Mouse (Mus musculus) urinary bladder, adult 18-20 months (tissue): Measurements from ENCODE around the gene Nap1l4.

Experiments
- DNase-seq, 2 experiments: peaks; one replicate each; pipeline ENCODE4 v3.0.0; 2022; ENCODE audit warnings: low spot score in 2 of 2, mixed read lengths in 2 of 2

Gene Nap1l4

DNA sequence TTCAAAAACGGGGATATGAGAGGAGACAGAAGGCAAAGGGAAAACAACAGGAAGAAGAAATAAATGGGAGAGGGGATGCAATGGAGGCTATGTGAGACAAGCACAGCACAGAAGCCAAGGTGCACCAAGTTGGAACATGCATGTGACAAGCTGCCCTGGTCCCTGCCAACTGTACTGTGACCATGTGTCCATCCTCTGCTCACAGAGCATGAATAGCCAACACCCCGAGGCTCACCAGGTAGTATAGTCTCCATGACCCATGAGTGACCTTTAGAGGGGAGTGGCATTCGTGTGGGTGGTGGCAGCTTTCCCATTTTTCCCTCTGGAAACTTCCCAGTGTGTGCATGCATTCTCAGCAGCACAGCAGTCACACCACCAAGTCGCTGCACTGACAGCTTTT is 29.6 kb downstream of the Nap1l4 start:
- DNase-seq = no peak

DNA sequence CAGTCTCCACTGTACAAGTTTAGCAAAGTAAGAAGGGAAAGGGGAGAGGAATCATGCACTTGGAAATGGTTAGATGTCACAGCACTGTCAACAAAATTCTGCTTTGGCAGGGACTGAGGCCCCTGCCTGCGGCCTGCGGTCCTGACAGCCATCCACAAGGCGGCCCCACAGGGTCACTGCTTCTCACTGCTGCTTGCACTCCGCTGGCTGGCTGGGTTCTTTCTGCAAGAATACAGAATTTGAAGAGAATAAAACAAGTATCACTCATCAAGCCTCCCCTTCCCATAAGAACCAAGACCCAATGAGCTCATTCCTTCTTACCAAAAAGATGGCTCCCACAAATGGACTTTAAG is 34.5 kb downstream of the Nap1l4 start:
- no peak for DNase-seq

DNA sequence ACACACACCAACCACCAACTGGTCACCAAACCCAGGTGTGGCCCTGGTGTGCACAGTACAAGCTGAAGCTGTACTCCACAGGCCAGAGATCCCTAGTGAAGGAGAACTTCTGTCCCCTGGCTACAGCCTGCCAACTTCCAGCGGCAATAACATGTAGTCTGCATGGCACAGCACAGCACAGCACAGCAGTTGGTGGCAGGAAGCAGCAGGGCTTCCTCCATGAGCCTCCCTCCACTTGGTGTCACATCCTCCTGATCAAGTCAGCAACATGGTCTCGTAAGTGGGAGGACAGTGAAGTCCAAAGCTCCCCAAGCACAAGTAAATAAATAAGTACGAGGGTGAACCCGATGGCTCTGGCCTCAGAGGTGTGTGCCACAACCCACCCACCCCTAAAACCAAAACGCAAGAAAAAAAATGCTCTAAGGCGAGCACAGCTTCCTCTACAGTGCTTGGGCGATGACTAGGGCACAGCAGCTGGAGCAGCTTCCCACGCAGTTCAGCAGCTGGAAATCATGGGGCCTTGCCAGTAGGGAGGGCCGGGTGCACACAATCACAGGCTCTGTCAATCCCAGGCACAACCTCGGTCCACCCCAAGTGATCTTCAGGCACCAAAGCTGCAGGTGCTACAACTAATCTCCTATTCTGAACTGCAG is 35.0 kb downstream of the Nap1l4 start:
- DNase-seq = no peak

- DNase-seq = no peak
Observed at GRCm38 (mm10) chr7:143511335-143511712, 37.6 kb downstream of the Nap1l4 start.

- DNase-seq = no peak
Observed at GRCm38 (mm10) chr7:143510593-143511334, 38.1 kb downstream of the Nap1l4 start.

GRCm38 (mm10) chr7:143509566-143509965 is 39.3 kb downstream of the Nap1l4 start:
- no peak for DNase-seq

DNA sequence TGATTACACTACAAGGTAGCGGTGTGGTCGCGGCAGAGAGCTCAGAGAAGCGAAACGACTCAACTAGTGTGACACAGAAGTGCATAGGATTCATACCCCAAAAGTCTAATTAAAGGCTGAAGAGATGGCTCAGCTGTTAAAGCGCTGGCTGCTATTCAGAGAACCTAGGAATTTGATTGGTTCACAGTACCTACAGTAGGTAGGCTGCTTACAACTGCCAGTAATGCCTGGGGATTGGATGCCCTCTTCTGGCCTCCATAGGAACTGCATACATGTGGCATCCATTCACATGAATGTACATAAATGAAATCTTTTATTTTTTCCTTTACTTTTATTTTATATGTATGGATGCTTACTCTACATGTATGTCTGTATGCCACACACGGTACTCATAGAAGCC is 42.2 kb downstream of the Nap1l4 start:
- DNase-seq = no peak

- DNase-seq = no peak
Observed at GRCm38 (mm10) chr7:143506271-143506670, 42.6 kb downstream of the Nap1l4 start.

GRCm38 (mm10) chr7:143505823-143506222 is 43.1 kb downstream of the Nap1l4 start:
- peak; percentile 48 to 74 for DNase-seq

- no peak for DNase-seq
Observed at GRCm38 (mm10) chr7:143505411-143505810, 43.5 kb downstream of the Nap1l4 start.

DNA sequence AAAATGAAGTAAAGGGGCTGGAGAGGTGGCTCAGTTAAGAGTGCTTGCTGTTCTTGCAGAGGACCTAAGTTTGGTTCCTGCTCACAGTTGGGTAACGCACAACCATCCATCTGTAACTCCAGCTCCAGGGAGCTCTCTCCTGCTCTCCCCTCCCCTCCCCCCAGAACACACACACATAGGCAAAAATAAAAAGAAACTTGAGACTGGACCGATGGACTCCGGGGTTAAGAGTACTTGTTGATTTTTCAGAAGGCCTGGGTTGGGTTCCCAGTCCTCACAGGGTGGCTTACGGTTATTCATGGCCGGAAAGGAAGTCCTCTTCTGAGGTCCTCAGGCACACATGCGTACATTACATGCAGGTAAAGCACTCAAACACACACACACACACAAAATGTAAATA is 45.0 kb downstream of the Nap1l4 start:
- DNase-seq = no peak

DNA sequence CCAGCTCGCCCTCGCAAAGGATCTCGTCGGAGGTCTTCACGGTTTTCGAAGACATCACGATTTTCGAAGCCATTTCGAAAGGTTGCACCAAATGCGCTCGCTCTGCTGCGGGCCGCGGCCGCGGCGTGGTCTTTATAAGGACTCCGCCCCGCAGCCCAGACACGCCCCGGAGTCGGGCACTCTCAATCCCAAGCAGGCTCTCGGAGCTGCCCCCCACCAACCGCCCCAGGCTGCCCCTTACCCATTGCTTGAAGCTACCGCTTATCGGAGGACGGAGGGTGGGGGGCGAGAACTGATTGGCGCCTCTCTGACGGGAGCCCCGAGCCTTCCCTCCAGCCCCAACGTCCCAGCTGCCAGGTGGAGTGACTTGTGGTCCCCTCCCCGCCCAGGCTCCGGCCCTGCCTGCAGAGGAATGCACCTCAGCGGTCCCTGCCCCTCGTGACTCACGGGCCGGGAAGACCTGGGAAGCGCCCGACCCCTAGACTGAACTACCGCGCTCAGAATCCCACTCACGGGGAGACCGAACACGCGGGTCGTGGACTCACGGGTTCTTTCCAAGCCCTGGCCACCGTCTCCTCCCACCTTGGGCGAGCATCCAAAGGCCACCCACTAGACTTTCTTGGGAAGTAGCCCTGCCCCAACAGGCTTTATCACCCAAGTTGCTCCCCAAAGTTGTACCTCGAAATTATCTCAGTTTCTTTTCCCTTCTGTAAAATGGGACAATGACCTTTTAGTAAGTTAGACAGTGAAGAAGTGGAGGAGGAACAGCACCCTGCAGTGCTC is 46.3 kb downstream of the Nap1l4 start, which contains the start of gene Phlda2:
TSS of gene Phlda2 (minus strand) at position 733 of the 783 bp plus-strand sequence.
- peak; percentile 30 to 73 for DNase-seq

DNA sequence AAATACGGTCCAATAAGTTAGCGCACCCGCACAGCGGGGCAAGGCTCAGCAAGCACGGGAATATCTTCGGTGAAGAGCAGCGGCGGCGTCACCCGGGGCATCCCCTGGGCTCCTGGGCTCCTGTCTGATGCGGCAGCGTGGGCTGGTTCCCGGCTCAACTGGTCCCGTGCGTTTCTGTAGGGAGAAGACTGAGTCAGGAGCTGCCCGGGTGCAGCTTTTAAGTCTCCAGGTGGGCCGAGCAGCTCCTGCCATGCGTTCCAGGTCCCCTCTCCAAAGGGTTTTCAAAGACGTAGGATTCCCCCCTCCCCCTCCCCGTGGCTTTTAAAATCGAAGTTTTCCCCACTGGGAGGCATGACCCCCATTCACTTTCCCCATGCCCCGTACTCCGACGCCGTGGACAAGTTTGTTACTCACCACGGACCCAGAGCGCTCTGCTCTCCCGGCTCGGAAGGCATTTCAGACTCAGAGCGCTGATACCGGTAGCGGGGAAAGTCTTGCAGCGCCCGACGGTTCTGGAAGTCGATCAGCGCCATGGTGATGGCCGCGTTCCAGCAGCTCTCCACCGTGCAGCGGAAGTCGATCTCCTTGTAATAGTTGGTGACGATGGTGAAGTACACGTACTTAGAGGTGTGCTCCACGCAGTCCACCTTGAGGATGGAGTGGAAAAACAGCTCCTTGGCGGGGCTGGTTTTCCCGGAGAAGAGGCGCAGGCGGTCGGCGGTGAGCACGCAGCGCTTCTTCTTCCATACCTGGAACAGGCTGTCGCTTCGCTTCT is 47.1 kb downstream of the Nap1l4 start:
- peak in 1 of 2 experiments; percentile 49 for DNase-seq

- no peak for DNase-seq
Observed at GRCm38 (mm10) chr7:143500912-143501311, 48.0 kb downstream of the Nap1l4 start.

DNA sequence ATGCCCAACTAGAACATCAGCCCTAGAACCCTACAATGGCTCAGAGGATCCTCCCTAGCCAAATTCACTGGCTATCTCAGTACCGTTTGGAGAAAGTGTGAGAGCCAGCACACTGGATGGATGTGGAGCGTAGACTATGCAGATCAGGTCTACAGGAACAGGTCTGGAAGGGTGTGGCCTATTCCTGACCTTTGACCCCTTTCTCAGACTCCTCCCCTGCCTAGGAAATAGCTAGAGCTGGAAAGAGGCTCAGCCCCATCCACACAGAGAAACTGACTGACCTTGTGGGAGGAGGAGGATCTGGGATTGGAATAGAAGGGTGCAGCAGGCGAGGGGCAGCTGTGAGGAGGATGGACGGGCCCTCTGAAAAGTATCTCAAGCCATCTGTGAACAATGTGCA is 50.3 kb downstream of the Nap1l4 start:
- DNase-seq = no peak

DNA sequence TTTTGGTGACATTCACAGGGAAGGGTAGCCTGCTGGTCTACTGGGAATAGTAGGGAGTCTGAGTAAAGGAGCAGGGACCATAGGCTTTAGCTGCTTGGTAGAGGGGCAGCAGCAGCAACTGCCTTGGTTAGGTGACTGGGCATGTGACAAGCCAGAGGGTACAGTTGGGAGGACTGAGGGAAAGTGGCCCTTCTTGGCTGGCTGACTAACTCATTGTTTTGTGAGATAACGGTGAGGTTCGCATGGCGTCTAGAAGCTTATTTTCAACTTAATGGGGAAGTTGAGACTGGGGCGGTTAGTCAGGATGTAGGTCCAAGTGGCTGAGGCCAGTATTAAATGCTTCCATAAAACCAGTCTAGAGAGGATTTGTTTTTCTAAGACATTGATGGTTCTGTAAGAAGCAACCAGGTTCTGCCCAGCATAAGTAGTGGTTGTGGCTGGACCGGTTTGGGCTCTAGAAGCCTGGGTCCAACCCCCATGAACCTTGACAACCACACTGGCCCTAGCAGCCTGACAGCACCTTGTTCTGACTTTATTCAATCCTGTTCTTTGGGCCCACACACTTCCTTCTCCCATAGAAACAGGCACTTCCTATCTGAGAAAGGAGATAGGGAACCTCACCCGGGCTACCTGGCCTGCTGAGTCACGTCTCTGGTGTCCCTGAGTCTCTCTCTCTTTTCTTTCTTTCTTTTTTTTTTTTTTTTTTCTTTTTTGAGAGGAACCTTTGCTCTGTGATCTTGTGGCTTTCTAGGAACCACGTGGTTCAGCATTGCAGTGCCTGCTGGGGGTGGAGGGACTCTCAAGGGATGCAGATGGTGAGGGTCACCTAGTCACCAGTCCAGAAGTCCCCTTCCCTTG is 53.6 kb downstream of the Nap1l4 start:
- DNase-seq = no peak

DNA sequence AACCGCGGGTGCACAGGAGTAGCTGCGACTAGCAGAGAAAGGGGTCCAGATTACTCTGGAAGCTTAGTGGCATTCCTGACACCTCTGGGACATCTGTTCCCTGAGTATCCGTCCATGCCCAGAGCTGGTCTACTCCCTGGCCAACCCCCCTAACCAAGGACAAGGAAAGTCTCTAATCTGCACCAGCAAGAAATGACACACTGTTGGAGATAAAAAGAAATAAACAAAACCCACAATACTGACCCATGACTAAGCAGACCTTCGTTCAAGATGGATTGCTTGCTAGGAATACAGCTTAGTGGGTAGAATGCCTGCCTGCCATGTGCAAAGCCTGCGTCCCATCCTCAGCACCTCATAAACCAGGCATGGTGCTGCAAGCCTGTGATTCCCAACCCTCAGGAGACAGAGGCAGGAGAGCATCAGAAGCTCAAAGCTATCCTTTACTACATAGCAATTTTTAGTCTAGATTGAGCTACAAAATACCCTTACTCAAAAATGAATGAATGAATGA is 55.2 kb downstream of the Nap1l4 start:
- DNase-seq = no peak

- DNase-seq = no peak
Observed at GRCm38 (mm10) chr7:143489735-143490134, 59.2 kb downstream of the Nap1l4 start.

- no peak for DNase-seq
Observed at GRCm38 (mm10) chr7:143482541-143482940, 66.4 kb downstream of the Nap1l4 start.

- DNase-seq = no peak
Observed at GRCm38 (mm10) chr7:143481806-143482387, 67.0 kb downstream of the Nap1l4 start.
